Mouse (Mus musculus) T-helper 17 cell (primary cell): ENCODE measurements at regions not wholly inside any gene's neighbourhood (a gene's known extent, or its start where the extent isn't known, plus 50 kb on each side); places are given as distances from the start of the nearest gene placed in this dataset.

Source experiments
- in situ Hi-C, 2 experiments: fragments of 300-600 bp; cut with MboI, MseI; formaldehyde crosslinking; loops; 1 replicate in 1 of 2; 2 replicates in 1 of 2; pipeline ENCODE4 v1.15.1; 2025; ENCODE audit warnings: high pct_unique_total_duplicates in 2 of 2

DNA sequence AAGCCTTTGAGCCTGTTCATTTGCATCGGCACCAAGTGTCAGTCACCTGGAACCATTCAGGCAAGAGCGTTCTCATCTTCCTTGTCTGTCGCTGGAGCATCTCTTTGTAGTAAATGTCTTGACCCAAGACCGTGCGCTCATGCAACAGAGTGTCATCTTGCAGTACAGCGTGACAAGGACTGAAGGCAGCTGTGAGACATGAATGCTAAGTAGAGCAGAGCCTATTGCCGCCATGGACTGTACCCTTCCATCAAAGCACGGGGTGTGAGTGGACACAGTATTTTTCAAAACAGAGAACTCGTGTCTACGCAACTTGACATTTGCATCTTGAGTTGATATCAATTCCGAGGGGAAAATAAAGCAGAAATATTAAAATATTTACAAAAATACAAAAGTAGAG is 287.4 kb upstream of the Gpc5 start:
- in situ Hi-C loops: no loop called here

DNA sequence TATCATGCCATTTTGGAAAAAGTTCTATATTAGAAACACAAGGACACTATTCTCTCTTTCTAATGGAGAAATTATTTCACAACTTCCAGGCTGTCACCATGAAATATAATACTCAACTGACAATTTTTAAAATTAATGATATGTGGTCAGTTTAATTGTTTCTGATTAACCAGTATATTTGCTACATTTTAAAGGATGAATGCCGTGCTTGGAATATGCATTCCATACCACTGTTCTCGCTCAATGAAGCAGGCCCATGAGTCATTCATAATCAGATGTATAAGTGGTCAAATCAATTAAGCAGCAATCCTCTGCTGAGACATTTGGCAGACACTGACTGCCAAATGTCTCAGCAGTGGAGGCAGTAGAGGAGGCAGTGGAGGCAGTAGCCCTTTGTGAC is 283.4 kb upstream of the Gpc5 start:
- in situ Hi-C loops: no loop called here

DNA sequence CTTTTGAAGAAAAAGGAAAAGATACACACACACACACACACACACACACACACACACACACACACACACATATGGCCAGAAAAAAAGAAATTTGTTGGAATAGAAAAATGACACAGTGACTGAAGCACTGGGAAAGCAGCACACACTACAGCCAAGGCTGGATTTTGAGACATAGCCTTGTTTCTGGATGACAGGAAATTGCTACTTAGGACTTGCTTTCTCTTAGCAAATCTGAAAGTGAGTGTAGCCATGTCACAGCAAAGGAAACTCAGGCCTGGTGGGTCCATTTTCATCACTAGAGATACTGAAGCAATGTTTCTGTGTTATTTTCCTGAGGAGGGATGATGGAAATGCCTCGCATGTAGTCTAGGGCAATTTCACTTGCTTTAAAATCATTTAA is 271.3 kb upstream of the Gpc5 start:
- in situ Hi-C loops: no loop called here

DNA sequence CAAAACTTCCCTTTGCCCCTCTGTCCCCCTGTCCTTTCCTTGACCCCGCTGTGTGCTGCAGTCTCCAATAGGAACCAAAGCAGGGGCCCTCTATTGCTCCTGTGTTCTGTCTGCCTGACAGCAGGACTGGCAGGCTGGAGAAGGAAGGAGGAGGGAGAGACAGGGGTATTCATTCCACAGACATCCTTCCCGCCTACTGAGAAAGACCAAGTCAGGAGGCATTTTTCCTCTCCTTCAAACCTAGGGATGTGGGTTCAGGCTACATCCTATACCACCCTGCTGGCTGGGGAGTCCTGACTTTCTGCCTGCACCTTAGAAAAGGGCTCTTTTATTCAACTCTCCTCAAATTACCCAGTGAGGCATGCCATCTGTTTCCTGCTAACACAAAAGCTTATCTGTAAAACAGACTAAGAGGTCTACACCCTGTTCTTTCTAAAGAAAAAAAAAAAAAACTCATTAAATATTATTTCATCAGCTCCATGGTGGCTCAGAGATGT is 270.9 kb upstream of the Gpc5 start:
- in situ Hi-C loops: no loop called here

DNA sequence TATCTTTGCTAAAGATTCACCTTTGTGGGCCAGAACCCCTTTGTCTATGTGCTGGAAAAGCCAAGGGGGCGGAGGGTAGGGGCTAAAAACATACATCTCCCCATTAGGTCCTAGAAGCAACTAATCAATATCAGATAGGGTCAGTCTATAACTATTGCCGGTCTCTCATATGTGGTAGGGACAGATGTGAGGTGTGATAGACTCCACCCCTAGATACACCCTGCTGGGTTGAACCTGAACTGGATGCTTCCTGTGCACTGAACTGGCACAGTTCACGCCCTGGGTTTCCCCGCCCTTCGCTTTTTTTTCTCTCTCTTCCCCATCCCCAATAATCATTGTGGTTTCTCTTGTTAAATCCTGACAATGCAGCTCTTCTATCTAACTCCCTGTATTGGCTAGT is 270.3 kb upstream of the Gpc5 start:
- in situ Hi-C loops: no loop called here

DNA sequence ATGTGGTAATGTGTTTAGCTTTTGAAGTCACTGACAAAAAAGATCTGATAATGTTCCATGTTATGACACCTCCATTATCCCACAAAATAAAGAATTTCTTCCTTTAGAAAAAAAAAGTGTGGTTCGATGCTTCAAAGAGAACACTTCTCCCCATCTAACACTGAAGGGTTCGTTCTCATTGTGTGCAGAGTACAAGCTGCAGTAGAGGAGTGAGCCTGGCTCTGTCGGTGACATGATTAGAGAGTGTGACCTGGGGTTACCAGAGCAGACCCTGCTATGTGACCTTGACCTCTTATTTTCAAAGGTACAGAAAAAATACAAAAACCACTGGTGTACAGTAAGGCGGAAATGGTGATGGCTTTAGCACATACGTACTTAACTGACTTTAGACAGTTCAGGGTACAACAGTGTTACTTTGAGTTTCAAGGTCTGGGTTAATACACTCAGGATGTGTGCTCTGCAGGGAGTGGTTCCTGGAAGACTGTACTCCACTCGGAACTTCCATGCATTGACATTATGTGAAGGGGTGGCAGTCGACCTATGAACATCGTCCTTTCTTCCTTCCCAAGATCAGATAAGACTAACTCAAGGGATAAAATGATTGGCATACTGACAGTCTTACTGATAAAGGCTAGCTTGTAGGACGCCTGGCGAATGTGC is 265.2 kb upstream of the Gpc5 start:
- in situ Hi-C loops: no loop called here

DNA sequence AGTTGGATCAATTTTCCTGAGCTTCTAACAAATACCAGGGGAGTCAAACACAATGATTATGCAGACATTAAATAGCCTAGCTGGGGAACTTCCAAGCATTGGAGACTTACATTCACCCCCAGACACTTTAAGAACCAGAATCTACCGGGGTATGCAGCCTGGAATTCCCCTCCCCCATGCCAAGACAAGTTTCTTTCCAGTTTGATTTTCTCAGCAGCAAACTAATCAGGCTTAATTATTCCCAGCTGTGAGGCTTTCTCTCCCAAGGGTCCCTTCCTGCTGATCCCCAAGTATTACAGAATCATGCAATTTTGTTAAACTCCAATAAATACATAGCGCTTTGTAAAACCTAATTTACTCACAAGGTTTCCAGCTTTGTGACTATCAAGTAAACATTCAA is 262.7 kb upstream of the Gpc5 start:
- in situ Hi-C loops: no loop called here

DNA sequence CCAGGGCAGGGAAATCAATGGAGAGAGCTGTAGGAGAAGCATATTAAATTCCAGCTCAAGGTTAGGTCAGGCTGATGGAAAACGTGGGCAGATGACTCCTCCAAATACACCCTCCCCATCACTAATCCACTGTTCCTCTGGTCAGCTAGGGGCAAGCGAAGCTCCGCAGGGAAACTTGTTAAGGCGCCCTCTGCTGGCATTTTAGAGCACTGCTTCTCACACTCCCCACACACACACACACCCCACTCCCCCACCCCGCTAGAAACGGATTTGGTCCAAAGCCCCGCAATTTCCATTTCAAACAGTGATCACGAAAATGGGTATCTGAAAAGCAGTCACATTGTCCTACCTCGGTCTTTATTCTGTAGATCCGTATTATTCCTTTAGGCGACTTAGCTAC is 259.0 kb upstream of the Gpc5 start:
- in situ Hi-C loops: no loop called here

DNA sequence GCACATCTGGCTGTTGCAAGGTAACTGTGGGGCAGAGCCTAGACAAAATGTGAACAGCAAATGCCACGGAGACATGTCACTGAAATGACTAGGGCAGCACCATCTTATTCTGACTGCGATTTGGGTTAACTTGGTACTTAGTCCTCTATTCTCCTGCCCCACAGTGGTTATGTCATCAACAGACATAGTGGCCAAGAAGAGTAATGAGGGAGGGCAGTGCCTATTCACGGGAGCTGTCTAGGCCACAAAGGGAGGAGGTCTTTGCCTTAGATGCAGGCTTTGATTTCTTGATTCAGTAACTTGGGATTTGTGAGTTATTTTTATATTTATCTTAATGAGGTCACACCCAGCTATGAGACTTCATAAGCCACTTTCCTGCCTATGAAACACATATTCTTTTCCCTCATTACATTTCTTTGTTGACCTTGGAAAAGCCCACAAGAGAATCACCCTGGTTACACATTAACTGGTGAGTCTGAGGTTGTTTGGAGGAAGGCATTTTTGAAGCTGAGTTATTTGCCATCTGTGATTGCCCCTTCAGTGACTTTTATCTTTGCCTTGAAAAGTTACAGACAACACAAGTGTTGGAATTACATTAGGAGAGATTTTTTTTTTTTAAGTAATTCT is 255.2 kb upstream of the Gpc5 start:
- in situ Hi-C loops: no loop called here

DNA sequence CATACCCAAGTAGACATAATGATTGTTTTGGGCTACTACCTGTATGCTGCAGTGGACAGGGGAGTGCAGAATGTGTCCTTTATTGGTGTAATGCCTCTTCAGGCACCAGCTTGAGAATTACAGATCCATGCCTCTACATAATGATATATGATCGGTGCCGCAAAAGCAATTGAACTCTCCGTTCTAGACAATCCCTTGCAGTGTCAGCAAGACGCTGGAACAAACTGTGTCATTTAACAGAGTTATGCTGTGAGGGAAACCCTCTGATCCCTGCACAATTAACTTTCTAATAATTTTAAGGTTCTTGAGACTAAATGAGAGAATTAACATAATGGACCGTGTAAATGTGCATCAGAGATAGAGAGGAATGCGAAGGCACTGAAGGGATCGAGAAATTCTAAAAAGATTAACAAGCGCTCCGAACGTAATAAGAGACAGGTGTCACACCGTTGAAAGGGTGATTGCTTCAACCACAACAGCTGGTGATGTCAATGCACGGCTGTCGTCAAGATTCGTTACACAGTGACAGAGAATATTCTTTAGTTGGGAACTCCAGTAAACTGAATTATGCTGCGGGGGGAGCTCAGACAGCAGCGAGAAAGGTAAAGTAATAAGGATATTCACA is 254.3 kb upstream of the Gpc5 start:
- in situ Hi-C loops: no loop called here

DNA sequence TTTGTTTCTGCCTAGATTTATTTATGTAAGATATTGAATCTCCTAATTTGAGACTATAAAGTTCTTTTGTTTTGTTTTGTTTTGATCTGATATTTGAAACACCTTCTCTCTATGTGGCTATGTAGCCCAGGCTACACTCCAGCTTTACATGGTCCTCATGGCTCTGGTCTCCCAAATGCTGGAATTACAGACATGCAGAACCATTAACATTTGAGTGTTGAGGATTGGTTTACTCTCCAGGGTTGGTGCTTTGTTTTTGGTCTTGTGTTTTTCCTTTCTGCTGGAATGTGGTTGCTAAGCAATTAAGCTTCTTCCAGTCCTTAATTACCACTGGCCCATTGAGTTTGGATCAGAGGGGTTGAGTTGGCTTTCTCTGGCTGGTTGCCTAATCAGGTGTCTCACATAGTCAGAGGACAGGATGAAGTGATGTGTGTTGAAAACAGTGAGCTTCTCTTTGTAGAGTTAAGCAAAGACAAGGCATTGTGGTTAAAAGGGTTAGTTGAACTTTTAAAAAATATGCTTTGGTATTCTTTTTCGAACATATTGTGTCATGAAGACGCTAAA is 252.6 kb upstream of the Gpc5 start:
- in situ Hi-C loops: no loop called here

DNA sequence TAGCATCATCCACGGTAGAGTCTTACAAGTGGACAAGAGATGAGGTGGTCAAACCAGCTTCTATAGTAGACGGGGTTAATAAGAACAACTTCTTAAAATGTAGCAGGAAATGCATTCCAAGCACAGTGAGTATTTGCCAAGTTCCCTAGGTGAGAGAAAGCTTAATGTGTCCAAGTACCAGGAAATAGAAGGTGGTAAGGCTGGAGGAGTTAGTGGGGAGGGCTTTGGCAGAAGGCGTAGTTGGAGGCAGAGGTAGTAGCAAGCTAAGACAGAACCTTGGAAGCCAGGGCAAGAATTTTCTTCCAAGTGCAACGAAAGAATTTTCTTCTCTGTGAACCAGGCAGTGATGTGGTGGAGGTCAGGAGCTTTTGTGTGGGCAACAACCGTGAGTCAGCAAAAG is 251.2 kb upstream of the Gpc5 start:
- in situ Hi-C loops: no loop called here

DNA sequence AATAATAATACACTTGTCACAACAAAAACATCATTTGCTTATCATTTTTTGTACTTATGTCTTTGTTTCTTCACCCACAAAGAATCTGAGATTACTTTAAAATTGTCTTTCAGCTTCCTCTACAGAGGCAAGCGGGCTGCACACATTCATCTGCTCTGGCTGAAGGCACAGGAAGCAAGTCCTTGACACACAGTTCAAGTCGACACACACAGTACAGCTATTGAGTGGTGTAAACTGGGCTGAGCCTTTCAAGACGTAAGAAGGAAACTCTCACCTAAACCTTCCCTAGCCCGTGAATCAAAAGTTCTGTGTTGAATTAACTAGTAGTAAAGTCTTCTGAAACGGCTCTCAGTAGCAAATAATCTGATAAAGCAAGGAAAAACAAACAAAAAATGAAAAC is 250.5 kb upstream of the Gpc5 start:
- in situ Hi-C loops: no loop called here

DNA sequence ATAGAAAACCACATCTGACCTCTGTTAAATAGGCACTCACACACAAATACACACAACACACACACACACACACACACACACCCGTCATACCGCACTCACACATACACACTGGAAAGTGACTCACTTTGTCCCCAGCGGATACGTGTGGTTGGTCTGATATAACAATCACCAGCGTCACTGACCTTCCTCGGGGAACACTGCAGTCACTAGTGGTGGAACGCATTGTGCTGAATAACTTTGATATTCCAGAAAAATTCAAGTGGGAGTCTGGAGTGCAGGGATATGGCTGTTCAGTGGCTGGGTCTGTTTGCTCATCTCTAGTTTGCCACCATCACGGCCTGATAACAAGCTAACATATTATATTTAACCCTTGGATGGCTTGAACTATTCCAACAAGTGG is 249.7 kb upstream of the Gpc5 start:
- in situ Hi-C loops: no loop called here

DNA sequence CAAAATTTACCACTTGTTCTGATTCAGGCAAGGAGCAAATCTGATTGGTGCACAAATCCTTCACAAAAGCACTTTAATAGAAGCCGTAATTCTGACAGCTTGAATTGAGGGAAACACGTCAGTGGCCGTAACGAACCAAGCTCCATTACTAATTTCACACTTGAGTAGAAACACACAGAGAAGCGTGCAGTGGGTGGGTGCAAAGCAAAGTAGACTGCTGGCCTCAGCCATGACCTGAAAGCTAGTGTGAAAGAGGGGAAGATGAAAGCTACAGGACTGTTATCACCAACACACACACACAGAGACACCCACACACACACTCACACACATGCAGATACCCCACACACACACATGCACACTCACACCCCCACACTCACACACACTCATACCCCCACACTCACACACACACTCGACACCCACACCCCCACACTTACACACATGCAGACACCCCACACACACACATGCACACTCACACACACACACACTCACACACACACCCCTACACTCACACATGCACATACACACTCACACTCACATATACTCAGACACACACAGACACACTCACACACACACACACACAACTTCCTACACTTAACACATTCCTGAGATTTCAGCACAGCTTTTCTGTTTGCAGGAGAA is 248.8 kb upstream of the Gpc5 start:
- in situ Hi-C loops: no loop called here

DNA sequence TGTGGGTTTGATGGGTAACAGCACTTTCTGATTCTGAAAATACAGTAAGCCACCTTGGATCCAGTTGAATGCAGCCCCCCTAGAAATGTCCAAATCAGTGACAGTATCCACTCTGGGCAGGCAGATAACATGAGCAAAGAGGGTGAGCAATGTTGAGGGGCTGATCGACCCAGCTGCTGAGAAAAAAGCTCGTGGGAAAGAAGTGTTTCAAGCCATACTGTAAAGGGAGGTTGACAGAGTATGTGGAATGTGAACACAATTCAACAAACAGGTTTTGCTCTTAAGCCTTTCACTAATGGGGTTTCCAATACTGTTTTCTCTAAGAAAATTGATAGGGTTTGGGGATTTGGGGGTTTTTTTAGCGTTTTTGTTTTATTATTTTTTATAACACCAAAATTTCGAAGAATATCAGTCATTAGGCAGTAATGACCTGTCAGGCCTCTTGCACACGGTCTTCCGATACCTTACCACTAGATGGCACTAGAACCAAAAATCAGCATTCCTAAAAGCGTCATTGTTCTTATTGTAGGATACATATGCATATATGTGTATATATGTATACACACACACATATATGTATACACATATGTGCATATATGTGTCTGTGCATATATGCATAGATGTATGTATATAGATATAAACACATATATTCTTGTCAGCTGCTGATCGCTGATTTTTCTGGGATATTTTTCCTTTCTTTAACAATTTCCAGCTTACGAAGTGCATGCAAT is 237.5 kb upstream of the Gpc5 start:
- in situ Hi-C loops: loop anchor here (5.0 to 25.0 kb wide), 2 partner anchors 518 to 533 kb away; no protein-coding TSS in a partner anchor

DNA sequence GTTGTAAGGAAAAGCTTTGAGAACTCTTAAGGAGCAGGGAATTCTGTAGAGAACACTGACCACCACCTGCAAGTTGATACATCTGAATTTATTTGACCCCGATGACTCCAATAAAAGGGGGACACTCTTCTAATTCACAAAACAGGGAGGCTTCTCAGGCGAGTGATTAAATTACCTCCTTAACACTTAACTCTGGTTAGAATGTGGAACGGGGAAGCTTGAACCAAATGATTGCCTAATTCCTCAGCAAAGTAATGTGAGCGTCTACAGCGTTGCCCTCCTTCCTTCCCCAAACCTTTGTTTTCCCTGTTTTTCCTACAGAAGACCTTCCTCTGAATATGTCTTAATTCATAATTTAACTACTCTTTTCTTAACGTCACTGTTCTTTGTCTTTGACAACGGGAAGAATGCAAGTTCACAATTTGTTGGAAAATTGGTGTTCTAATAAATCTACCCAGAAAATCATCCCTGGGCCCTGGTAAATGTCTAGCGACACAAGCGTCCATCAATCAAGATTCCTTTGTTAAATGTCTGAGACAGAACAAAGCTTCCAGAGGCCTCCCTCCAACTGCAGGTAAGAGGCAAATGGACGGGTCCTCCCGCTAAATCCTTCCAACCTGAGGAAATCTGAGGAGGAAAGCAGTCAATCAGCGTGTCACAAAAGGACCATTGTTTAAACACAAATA is 236.8 kb upstream of the Gpc5 start:
- in situ Hi-C loops: loop anchor here in 1 of 2 experiments (25.0 kb wide), 1 partner anchor 532 kb away; no protein-coding TSS in a partner anchor

DNA sequence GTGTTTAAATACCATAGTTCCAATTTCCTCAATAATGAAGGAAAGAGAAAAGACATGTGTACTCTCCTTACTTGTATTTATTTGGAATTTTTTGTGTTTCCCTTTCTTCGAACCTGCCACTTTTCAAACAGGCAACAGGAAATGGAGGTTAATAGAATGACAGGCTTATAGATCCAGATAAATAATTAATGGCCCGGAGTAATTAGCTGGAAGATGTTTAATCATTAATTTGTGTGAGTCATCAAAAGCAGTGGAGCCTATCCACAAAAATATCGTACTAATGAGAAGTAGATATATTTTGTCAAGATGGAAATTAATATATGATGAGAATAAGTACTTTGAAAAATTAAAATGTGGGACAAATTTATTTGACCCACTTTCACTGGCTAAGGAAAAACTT is 236.3 kb upstream of the Gpc5 start:
- in situ Hi-C loops: loop anchor here in 1 of 2 experiments (25.0 kb wide), 1 partner anchor 532 kb away; no protein-coding TSS in a partner anchor

DNA sequence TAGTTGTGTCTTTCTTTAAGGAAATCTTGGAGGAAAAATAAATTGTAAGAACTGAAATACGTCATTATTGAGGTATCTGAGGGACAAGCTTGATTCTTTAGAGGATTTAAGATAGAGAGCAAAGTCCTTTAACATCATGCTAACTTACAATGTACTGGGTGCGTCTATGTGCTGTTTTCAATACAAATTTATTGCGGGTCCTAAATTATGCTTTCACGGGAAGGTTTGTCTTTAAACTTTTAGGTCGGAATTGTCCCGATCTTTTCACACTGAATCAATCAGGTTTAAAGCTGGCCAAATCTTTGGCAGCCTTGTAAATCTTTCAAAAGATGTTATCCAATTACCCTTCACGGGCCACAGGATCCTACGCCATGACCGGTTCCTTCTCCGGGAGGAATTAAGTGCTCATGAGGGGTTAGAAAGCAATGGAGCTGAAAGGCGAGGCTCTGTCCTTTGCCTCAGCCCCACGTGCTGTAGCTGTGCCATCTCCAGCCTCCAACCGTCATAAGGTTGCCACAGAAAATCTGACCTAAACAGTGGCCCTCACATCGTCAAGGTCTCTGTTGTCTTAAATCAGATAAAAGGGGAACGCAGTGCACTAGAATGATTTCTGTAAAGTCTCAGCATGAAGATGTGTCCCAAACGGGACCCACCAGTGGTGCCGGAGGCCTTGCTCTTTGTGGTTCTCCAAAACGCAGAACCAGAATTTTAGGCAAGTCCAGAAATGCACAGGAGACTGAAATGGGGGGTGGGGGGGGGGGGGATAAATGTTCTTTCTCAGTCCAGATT is 235.6 kb upstream of the Gpc5 start:
- in situ Hi-C loops: loop anchor here in 1 of 2 experiments (25.0 kb wide), 1 partner anchor 531 kb away; no protein-coding TSS in a partner anchor

DNA sequence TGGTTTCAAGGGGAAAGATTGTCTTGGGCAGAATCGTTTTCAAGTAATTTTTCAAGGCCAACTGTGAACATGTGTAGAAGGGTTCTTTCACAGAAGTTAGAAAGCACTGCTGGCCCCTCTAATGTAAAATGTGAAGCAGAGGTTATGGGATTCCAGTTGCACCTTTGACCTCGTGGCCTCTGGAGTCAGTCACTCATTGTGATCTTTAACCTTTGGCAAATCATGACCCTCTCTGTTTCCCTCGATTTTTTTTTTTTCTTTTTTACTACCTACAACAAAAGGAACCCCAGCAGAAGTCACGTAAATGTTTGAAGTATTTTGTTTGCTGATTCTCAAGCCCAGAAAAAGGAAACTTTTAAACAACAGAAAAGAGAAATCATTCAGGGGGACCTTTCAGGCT is 234.8 kb upstream of the Gpc5 start:
- in situ Hi-C loops: loop anchor here in 1 of 2 experiments (25.0 kb wide), 1 partner anchor 530 kb away; no protein-coding TSS in a partner anchor
